Mouse (Mus musculus) heart, postnatal 36 days (tissue): ENCODE data around the gene Sod1. TPM values are rescaled to one million over a fixed set of nuclear protein-coding genes. Genes with fewer than 3 reads are reported as not detected.

Source experiments
- DNase-seq, 2 experiments: peaks; one replicate each; pipeline ENCODE4 v3.0.0; 2021 to 2022
- intact Hi-C: fragments of 180-260 bp; cut with DNase I; formaldehyde crosslinking; loops from one replicate; pipeline ENCODE4 v1.15.1; 2025
- total RNA-seq, 2 experiments: library from RNA; stranded (reverse); gene quantifications; 2 replicates each; pipeline ENCODE4 v1.2.3; 2021

The Sod1 gene
- total RNA-seq: 100 to 1,000 TPM; 523 to 525 TPM

GRCm38 (mm10) chr16:90220026-90220891 is at the start of gene Sod1:
Gene Sod1 (plus strand): TSS chr16:90220754.
- intact Hi-C loops: loop anchor here (2.0 kb wide), 1 partner anchor 65 kb away; the partner anchor contains the start of gene Scaf4
- peak; percentile 99 to 100 for DNase-seq

GRCm38 (mm10) chr16:90171416-90171815 is 49.1 kb upstream of the Sod1 start:
- intact Hi-C loops: no loop called here
- DNase-seq: no peak

GRCm38 (mm10) chr16:90176472-90176871 is 44.1 kb upstream of the Sod1 start:
- intact Hi-C loops: no loop called here
- DNase-seq: no peak

- DNase-seq: no peak
Measured at GRCm38 (mm10) chr16:90177425-90177824, 43.1 kb upstream of the Sod1 start.

GRCm38 (mm10) chr16:90178404-90178803 is 42.1 kb upstream of the Sod1 start:
- DNase-seq: no peak
- intact Hi-C loops: no loop called here

More at GRCm38 (mm10) chr16:90177425-90177824, 43.1 kb upstream of the Sod1 start:
- intact Hi-C loops: no loop called here

GRCm38 (mm10) chr16:90179892-90180291 is 40.7 kb upstream of the Sod1 start:
- no peak for DNase-seq
- intact Hi-C loops: loop anchor here (5.0 kb wide), 1 partner anchor 238 kb away; no protein-coding TSS in a partner anchor

- no peak for DNase-seq
- intact Hi-C loops: loop anchor here (5.0 kb wide), 1 partner anchor 239 kb away; no protein-coding TSS in a partner anchor
Measured at GRCm38 (mm10) chr16:90180975-90181374, 39.6 kb upstream of the Sod1 start.

GRCm38 (mm10) chr16:90181673-90182072 is 38.9 kb upstream of the Sod1 start:
- intact Hi-C loops: loop anchor here (5.0 kb wide), 1 partner anchor 239 kb away; no protein-coding TSS in a partner anchor
- no peak for DNase-seq

GRCm38 (mm10) chr16:90184135-90184534 is 36.4 kb upstream of the Sod1 start:
- no peak for DNase-seq
- intact Hi-C loops: loop anchor here (5.0 kb wide), 1 partner anchor 242 kb away; no protein-coding TSS in a partner anchor

GRCm38 (mm10) chr16:90185928-90186588 is 34.5 kb upstream of the Sod1 start:
- peak; percentile 72 to 84 for DNase-seq
- intact Hi-C loops: loop anchor here (1.0 kb wide), 2 partner anchors 342 to 413 kb away; no protein-coding TSS in a partner anchor

- DNase-seq: peak; percentile 26 to 45
- intact Hi-C loops: no loop called here
Measured at GRCm38 (mm10) chr16:90187453-90187852, 33.1 kb upstream of the Sod1 start.

GRCm38 (mm10) chr16:90191289-90191688 is 29.3 kb upstream of the Sod1 start:
- DNase-seq: no peak
- intact Hi-C loops: no loop called here

- no peak for DNase-seq
- intact Hi-C loops: no loop called here
Measured at GRCm38 (mm10) chr16:90193719-90194118, 26.8 kb upstream of the Sod1 start.

GRCm38 (mm10) chr16:90196688-90197240 is 23.8 kb upstream of the Sod1 start:
- intact Hi-C loops: loop anchor here (5.0 kb wide), 1 partner anchor 86 kb away; the partner anchor contains the start of gene Scaf4
- no peak for DNase-seq

- peak; percentile 76 to 80 for DNase-seq
- intact Hi-C loops: loop anchor here (5.0 kb wide), 1 partner anchor 85 kb away; the partner anchor contains the start of gene Scaf4
Measured at GRCm38 (mm10) chr16:90197337-90197973, 23.1 kb upstream of the Sod1 start.

- intact Hi-C loops: loop anchor here (5.0 kb wide), 1 partner anchor 84 kb away; the partner anchor contains the start of gene Scaf4
Measured at GRCm38 (mm10) chr16:90198626-90199025, 21.9 kb upstream of the Sod1 start.

GRCm38 (mm10) chr16:90199174-90199573 is 21.4 kb upstream of the Sod1 start:
- no peak for DNase-seq
- intact Hi-C loops: loop anchor here (5.0 kb wide), 1 partner anchor 83 kb away; the partner anchor contains the start of gene Scaf4

More at GRCm38 (mm10) chr16:90198626-90199025, 21.9 kb upstream of the Sod1 start:
- no peak for DNase-seq

- intact Hi-C loops: no loop called here
- no peak for DNase-seq
Measured at GRCm38 (mm10) chr16:90202140-90202539, 18.4 kb upstream of the Sod1 start.

- intact Hi-C loops: no loop called here
- no peak for DNase-seq
Measured at GRCm38 (mm10) chr16:90203226-90203962, 17.2 kb upstream of the Sod1 start.
